Mouse (Mus musculus) liver, adult (tissue): ENCODE data around the gene Serpinb3a.

Experiments
- GATA4 ChIP-seq: IDR thresholded peaks from 2 replicates; pipeline ENCODE4 v1.6.1; 2014; ENCODE audit warnings: mild to moderate bottlenecking, low read length; ENCODE audit not compliant: insufficient replicate concordance

Gene Serpinb3a

GRCm38 (mm10) chr1:107052203-107052602, at the start of gene Serpinb3a:
TSS of gene Serpinb3a (minus strand) at chr1:107052303.
- TF ChIP-seq GATA4 = no peak

GRCm38 (mm10) chr1:107098417-107098816, 46.3 kb upstream of the Serpinb3a start:
- TF ChIP-seq GATA4 = no peak

GRCm38 (mm10) chr1:107083406-107083805, 31.3 kb upstream of the Serpinb3a start, which contains the start of gene Serpinb3d:
TSS of gene Serpinb3d (minus strand) at chr1:107083506.
- no peak for TF ChIP-seq GATA4

- TF ChIP-seq GATA4 = no peak
Measured at GRCm38 (mm10) chr1:107025886-107026285, 26.2 kb downstream of the Serpinb3a start.

GRCm38 (mm10) chr1:107015210-107015609, 36.9 kb downstream of the Serpinb3a start:
- TF ChIP-seq GATA4 = no peak

- no peak for TF ChIP-seq GATA4
Measured at GRCm38 (mm10) chr1:107014530-107014929, 37.6 kb downstream of the Serpinb3a start.

- no peak for TF ChIP-seq GATA4
Measured at GRCm38 (mm10) chr1:107006316-107006715, 45.8 kb downstream of the Serpinb3a start.

- TF ChIP-seq GATA4 = no peak
Measured at GRCm38 (mm10) chr1:107001754-107002153, 50.3 kb downstream of the Serpinb3a start.

GRCm38 (mm10) chr1:107000424-107000823, 51.7 kb downstream of the Serpinb3a start:
- TF ChIP-seq GATA4 = no peak
